Mouse (Mus musculus): Measurements from ENCODE around the gene 1700003E16Rik.

1700003E16Rik gene

DNA sequence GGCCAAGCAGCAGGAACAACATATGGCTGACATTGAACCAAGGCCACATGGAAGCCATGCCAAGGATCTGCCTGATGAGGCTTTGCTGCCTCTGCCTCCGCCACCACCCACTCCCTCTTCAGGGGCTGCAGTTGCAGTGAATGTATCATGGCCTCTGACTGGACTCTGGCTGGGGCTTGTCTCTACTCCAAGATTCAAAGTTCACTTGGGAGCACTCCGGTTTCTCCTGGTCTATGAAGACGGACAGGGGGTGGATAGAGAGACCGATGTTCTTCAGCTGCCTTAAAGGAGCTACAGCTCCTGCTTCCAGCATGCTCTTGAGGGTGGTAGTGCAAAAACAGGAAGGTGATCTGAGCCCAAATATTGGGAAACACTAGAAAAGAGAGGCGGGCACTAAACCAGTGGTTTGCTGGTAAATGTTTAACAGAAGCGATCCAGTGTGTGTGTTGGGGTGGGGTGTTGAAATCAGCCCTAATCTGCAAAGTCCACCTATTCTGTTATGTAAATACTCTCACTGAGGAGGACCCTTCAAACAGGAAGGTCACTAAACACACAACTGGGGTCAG is 24.7 kb upstream of the 1700003E16Rik start:
- no peak for DNase-seq

GRCm38 (mm10) chr6:83132176-83132919 is 23.9 kb upstream of the 1700003E16Rik start:
- no peak for DNase-seq

DNA sequence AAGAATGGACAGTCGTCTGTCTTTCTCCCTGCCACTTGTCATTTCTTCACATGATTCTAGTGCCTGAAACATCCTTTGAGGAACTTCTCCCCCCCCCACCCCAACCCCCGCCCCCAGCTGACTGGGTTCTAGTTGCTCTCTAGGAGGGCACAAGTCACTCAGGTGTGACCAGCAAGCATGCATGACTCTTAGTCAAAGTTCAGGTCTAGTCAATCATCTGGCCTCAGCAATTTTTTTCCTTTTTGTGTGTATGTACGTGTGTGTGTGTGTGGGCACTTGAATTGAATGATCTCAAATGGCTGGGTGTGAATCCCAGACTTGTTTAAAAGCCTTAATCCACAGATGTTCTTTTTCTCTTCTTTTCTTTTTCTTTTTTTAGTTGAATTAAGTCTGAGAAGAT is 22.0 kb upstream of the 1700003E16Rik start:
- DNase-seq = no peak

DNA sequence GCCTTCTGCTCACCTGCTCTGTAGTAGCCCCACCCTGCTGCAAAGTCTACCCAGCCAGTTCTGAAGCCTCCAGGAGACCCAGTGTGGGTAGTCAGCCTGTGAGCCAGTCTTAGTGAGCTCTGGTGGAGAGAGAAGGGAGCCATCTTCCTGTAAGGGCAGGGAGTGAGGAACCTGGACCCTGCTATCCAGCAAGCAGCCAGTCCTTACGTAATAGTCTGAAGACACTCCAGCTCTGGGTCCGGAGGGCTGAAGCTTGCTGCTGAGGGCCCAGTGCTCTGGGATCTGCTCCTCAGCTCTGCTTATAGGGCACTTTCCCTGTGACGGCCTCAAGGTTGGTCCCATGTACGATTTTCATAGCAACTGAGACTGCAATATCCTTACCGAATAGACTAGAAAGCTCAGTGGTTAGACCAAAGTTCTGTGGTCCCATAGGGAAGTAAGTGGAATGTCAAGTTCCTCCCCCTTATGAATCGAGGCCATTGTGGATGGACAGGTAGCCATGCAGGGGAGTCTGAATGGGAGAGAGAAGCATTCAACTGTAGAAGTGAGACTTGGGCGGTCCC is 21.2 kb upstream of the 1700003E16Rik start, which contains the start of gene Rtkn:
TSS of gene Rtkn (plus strand) at position 513 of the 563 bp plus-strand sequence.
- DNase-seq = no peak

- peak; percentile 38 for DNase-seq
These were observed 20.5 kb upstream of the 1700003E16Rik start for GRCm38 (mm10) chr6:83135571-83136161.

GRCm38 (mm10) chr6:83136291-83136880 is 19.8 kb upstream of the 1700003E16Rik start:
- DNase-seq = no peak

GRCm38 (mm10) chr6:83136881-83137575 is 19.2 kb upstream of the 1700003E16Rik start:
- DNase-seq = peak; percentile 65

- DNase-seq = peak; percentile 83
These were observed 18.6 kb upstream of the 1700003E16Rik start for GRCm38 (mm10) chr6:83137576-83137950.

GRCm38 (mm10) chr6:83138056-83138455 is 18.1 kb upstream of the 1700003E16Rik start:
- peak; percentile 43 for DNase-seq

GRCm38 (mm10) chr6:83140044-83140443 is 16.2 kb upstream of the 1700003E16Rik start:
- no peak for DNase-seq

DNA sequence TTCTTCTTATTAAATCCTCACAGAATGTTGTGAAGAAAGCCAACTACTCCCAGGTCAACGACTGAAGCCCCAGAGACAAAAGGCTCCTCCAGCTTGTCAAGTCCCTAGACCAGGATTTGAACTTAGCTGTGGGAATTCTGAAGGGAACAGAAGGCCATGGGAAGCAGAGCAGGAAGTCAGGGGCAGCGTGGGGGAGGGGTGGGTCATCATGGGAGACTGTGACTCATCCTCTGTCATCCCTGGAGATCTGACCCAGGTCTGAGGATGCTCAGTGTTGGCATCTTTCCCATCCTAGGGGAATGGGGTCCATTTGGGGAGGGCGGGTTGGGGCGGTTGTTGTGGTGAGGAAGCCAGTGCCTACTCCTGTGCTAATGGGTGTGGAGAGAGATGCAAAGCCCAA is 14.6 kb upstream of the 1700003E16Rik start:
- DNase-seq = no peak

- no peak for DNase-seq
These were observed 13.9 kb upstream of the 1700003E16Rik start for GRCm38 (mm10) chr6:83142211-83142731.

DNA sequence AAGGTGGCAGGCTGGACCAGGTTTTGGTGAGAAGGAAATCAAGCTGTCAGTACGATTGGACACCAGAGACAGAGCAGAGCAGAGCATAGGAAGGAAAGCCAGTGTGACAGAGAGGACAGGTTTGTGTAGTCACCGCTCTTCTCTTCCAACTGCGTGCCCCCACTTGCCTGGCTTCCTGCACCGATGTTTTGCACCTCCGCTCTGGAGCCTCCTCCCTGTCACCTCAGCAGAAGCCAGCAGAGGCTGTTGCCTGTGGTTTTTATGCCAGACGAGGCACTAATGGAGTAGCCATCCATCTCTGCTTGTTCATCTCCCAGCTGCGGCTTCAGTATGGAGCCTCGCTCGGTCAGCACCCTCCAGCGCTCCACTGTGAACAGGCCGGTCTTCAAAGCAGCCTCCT is 13.3 kb upstream of the 1700003E16Rik start:
- DNase-seq = no peak

GRCm38 (mm10) chr6:83145209-83145608 is 11.0 kb upstream of the 1700003E16Rik start:
- no peak for DNase-seq

- no peak for DNase-seq
These were observed 10.4 kb upstream of the 1700003E16Rik start for GRCm38 (mm10) chr6:83145805-83146204.

DNA sequence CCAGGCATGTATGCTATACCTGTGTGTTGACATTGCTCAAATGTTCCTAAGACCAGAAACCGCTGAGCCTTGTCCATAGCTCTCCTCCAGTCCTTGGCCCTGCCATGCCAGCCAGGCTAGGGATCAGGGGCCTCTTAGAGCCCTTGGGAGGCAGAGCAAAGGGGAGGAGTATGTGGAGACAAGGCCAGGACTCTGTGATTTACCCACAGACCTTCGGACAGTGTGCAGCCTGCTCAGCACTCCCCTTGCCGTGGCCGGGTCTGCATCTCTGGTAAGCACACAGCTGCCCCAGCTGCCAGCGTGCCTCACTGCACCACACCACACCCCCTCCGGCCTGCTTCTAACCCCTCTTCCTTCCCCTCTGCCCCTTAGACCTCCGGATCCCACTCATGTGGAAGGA is 8.9 kb upstream of the 1700003E16Rik start:
- DNase-seq = no peak

- no peak for DNase-seq
These were observed 4.5 kb upstream of the 1700003E16Rik start for GRCm38 (mm10) chr6:83151721-83152120.

DNA sequence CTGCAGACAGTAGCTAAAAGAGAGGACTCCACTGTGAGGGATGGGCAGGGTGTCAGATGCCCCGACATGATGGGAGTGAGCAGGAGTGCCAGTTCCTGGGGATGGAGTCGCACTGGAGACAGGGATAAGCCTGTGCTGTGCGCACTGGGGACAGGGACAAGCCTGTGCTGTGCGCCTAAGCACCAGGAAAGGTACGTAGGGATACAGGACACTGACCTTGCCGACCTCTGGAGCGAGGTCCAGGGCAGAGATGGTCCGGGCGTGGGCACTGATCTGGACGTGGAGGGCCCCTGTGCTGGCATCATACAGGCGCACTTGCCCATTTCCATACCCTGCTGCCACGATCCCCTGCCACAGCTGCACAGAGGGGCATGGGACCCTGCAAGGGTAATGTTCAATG is 3.2 kb upstream of the 1700003E16Rik start:
- DNase-seq = no peak

DNA sequence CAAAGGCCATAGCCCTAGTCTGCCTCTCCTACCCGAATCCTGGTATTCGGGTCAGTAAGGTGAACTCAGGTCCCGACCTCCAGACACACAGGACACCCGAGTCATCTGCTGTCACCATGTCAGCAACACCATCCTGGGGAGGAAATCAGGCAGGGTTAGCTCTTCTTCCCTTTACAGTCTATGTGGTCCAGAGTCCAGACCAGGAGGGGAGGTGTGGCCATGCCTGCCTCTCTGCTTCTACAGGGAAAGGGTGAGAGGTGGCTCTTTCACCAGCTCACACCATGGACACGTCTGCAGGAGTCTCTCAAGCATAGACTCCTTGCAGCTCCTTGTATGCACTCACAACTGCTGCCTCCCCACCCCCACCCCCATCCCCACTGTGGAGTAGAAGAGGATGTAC is 2.7 kb upstream of the 1700003E16Rik start:
- no peak for DNase-seq

- no peak for DNase-seq
These were observed 509 bp upstream of the 1700003E16Rik start for GRCm38 (mm10) chr6:83155552-83156238.

DNA sequence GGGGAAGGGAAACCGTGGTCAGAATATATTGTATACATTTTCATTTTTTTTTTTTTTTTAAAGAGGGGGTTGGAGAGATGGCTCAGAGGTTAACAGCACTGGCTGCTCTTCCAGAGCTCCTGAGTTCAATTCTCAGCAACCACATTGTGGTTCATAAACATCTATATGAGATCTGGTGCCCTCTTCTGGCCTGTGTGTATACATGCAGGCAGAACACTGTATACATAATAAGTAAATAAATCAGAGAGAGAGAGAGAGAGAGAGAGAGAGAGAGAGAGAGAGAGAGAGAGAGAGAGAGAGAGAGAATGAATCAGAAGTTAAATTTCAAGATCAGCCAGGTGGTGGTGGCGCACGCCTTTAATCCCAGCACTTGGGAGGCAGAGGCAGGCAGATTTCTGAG is 3.3 kb downstream of the 1700003E16Rik start:
- peak; percentile 51 for DNase-seq

DNA sequence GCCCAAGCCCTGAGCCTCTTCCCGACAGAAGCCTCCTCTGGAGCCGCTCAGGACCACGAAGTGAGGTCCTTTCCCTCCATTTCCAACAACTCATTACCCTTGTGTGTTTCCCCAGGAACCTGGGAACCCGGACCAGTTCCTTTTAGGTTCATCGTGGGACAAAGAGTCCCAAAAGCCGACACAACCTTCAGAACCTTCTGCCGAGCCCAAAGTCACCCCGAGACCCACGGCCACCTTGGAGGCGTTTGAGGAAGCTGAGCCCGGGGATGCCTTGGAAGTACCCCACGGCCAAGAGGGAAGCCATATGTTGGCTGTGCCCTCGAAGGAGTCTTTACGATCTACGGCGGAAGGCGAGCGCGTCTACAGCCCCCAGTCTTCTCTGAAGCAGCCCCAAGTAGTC is 5.2 kb downstream of the 1700003E16Rik start:
- DNase-seq = no peak
